Mouse (Mus musculus) megakaryocyte, adult 5-6 weeks (primary cell): Measurements from ENCODE around the gene Rtn4rl1. TPM values are rescaled to one million over a fixed set of nuclear protein-coding genes. Genes with fewer than 3 reads are reported as not detected.

ENCODE experiments used
- ATAC-seq: 2 replicates; pipeline ENCODE4 v1.8.0; 2016; ENCODE audit warnings: mild to moderate bottlenecking, inconsistent platforms; ENCODE audit not compliant: poor library complexity, severe bottlenecking
- total RNA-seq, 2 experiments: library from RNA; stranded (forward) in 1 of 2; stranded (reverse) in 1 of 2; fragments of 153-499, 151-499 nt in 1 of 2; fragments of 221-1000, 200-1000 nt in 1 of 2; gene quantifications; 2 replicates each; pipeline versions ENCODE4 v1.2.3 to v1.2.4; 2015 to 2017

Gene Rtn4rl1
- total RNA-seq, 2 experiments from 2014 or later: 0.81 to 1.2 TPM

GRCm38 (mm10) chr11:75212031-75212667 lies 18.6 kb downstream of the Rtn4rl1 start:
- no peak for ATAC-seq

DNA sequence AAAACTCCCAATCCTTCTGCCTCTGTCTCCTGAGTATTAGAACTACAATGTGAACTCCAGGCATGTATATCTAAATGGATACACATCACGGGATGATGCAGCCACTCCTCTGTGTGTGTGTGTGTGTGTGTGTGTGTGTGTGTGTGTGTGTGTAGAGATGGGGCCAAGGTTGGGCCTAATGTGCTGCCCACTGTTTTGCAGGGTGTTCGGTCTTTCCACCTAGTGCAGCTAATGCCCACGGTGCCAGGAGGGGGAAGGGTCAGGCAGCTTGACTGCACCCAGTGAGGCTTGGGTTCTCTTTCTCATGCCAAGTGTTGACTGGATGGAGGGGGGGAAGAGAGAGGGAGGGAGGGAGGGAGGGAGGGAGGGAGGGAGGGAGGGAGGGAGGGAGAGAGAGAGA lies 19.3 kb downstream of the Rtn4rl1 start:
- ATAC-seq: no peak

DNA sequence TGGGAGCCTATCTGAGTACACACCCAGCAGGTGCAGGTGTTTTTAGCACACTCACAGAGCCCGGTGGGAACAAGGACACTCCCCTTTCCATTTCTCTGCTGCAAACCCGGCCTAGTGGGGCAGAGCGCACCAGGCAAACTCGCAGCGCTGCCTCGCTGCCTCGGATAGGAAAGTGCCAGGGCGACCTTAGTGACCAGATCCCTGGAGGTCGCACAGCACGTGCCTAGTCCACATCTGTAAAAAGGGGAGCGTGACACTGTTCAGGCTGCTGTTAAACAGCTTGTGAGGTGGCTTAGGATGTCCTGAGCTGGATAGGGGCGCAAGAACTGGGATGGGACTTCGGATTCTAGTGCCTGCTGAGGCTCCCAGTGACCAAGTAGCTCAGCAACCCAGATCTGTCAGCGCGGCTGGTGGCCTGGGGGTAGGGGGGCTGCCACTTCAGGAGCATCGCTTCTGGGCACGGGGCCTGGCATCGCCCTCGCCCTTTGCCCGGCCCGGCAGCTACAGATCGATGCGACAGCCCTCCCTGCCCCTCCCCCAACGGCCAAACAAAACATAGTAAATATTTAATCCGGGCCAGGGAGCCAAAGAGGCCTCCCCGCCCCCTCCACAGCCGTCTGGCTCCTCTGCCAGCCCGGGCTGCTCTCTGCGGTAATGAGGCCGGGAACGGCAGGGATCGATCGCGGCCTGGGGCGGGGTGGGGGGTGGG lies 19.9 kb downstream of the Rtn4rl1 start:
- no peak for ATAC-seq

- ATAC-seq: no peak
These were observed 20.7 kb downstream of the Rtn4rl1 start for GRCm38 (mm10) chr11:75214081-75214950.

DNA sequence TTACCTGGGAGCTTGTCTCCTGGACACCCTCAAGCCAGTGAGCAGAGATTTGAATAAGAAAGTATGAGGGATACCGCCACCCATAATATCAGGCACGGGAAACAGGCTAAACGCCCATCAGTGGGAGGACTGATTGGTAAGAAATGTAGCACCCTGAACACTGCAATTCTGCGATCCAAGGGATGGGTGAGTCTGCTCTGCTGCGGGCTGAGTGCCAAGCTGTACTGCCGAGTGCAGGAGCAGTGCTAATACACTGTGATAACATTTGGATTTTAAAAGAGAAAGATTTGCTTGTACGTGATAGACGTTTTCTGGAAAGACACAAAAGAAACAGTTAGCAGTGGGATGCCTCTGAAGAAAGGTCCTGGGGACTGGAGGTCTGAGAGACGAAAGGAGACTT lies 26.5 kb downstream of the Rtn4rl1 start:
- ATAC-seq: no peak

GRCm38 (mm10) chr11:75220517-75221145 lies 27.0 kb downstream of the Rtn4rl1 start:
- no peak for ATAC-seq

DNA sequence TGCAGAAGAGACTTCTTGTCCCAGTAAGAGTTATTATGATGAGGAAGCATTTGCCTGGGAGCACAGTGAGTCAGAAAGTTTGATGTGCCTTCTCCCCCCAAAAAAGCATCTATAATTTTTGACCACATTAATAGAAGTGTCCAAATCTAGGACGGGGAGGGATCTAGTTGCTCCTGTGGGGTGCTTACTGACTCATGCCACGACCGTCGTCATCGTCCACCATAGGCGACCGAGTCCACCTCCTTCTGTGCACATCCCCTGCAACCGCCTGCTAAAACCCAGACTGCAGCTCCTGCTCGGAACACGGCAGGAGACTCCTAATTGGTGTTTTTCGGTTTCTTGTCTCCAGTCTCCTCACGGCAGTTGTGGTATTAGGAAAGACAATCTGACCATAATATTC lies 30.5 kb downstream of the Rtn4rl1 start:
- no peak for ATAC-seq

DNA sequence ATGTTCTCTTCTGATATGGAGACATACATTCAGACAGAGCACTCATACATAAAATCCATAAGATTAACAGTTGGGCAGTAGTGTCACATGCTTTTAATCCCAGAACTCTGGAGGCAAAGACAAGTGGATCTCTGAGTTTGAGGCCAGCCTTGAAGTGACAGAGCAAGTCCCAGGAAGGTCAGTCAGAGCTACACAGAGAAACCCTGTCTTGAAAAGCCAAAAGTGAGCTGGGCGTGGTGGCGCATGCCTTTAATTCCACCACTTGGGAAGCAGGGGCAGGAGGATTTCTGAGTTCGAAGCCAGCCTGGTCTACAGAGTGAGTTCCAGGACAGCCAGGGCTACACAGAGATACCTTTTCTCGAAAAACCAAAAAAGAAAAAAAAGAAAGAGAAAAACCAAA lies 31.3 kb downstream of the Rtn4rl1 start:
- ATAC-seq: no peak

DNA sequence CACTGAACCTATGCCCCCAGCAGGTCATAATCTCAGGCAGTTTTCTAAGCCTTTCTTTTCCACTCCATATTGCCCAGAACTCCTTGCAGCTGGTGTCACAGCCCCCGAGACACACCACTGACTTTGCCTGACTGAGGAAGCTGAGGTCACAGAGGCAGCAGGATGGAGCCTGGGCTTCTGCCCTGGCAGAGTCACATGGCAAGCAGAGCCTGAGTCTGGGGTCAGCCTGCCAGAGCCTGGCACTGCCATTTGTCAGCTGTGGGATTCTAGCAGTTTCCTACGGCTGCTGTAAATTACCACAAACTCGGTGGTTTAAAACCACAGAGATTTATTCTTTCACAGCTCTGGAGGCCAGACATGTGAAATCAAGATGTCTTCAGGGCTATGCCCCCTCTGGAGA lies 34.0 kb downstream of the Rtn4rl1 start:
- ATAC-seq: no peak

DNA sequence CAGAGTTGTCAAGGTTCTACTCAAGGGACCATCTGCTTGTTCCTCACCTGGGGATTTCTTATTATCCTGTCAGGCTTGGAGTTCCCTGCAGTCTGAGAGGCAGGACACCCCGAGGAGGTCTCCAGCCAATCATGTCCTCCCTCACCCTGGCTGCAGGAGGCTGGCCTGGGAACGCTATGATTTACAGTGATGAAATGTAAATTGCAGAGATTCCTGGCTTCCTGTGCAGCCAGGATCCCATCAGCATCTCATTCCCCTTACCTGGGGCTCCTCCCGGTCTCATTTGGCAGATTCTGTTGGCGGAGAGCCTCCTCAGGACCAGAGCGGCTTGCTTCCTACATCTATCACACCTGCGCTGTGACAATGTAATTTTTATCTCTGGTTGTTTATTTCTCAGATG lies 35.7 kb downstream of the Rtn4rl1 start:
- ATAC-seq: no peak

DNA sequence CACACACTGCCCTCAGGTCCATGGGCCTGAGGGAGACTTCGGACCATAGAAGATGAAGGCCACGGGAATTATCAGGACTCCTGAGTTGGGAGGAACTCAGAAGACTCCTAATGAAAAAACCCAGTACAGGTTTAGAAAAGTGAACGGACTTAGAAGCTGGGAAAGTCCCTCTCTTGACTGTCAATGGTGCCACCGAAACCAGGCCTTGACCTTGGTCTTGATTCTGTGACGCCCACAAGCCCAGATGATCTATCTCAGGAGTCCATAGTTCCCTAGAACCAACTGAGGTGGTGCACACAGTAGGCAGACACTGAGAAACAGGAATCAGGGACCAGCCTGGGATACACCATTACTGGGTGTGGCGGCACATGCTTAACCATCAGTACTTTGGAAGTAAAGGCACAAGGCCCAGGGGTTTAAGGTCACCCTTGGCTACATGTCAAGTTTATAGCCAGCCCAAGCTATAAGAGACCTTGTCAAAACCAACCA lies 36.7 kb downstream of the Rtn4rl1 start:
- ATAC-seq: no peak

GRCm38 (mm10) chr11:75231756-75232155 lies 38.2 kb downstream of the Rtn4rl1 start:
- ATAC-seq: no peak

- no peak for ATAC-seq
These were observed 38.9 kb downstream of the Rtn4rl1 start for GRCm38 (mm10) chr11:75232434-75232833.

DNA sequence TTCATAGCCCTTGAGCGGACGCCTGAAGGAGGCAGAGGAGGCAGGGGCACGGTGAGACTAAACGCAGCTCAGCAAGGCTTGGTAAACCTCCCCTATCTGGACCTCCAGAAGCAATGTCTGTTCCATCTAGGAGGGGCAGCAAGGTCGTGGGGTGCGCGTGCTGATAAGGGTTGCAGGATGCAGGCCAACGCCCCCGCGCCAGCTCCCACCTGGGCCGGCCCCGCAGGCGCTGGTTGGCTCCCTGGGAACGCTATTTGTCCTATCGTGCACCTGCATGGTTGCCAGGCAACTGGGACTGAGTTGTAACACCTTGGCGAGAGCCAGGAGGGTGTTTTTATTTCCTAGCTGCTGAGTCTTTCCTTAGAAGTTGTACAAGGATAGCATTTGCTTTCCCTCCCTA lies 41.2 kb downstream of the Rtn4rl1 start:
- no peak for ATAC-seq

DNA sequence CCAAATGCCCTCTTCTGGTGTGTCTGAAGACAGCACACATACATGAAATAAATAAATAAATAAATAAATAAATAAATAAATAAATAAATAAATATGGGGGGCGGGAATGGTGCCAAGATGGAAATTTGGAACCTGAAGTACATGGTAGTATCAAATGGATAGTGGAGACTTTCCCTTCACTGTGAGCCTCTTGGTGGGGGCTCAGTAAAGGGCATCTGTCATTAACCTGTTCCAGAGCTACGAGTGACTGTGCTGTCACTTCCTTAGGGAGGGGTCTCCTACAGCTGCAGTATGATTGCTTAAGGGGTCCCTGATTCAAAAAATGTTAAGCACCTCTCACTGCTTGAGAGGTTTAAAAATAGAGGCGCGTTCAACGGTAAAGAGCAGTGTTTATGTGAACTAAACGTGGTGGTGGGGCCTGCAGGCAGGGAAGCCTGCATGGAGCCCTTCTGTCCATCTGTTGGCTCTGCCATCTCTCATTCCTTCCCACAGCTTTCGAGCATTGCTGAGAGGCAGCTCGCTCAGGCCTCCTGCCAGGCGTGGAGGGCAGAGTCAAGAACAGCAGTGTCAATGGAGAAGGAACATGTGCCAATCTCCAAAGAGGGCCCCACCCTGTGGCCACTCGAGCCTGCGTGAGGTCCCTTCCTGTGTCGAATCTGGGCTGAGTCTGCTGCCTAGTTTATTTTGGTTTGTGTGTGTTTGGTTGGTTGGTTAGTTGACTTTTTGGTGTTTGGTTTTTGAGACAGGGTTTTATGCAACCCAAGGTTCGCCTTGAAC lies 46.8 kb downstream of the Rtn4rl1 start:
- ATAC-seq: no peak; the same call in 1 of the 2 replicates

GRCm38 (mm10) chr11:75242710-75243255 lies 49.2 kb downstream of the Rtn4rl1 start:
- ATAC-seq: no peak

GRCm38 (mm10) chr11:75244368-75245275 lies 51.0 kb downstream of the Rtn4rl1 start:
- no peak for ATAC-seq

- ATAC-seq: no peak
These were observed 52.1 kb downstream of the Rtn4rl1 start for GRCm38 (mm10) chr11:75245372-75246330.
